Mouse (Mus musculus) cerebellum, adult 11-12 months (tissue): ENCODE measurements around the gene Brinp3.

Source experiments
- DNase-seq: peaks from one replicate; pipeline ENCODE4 v3.0.0; 2022

Brinp3 gene

DNA sequence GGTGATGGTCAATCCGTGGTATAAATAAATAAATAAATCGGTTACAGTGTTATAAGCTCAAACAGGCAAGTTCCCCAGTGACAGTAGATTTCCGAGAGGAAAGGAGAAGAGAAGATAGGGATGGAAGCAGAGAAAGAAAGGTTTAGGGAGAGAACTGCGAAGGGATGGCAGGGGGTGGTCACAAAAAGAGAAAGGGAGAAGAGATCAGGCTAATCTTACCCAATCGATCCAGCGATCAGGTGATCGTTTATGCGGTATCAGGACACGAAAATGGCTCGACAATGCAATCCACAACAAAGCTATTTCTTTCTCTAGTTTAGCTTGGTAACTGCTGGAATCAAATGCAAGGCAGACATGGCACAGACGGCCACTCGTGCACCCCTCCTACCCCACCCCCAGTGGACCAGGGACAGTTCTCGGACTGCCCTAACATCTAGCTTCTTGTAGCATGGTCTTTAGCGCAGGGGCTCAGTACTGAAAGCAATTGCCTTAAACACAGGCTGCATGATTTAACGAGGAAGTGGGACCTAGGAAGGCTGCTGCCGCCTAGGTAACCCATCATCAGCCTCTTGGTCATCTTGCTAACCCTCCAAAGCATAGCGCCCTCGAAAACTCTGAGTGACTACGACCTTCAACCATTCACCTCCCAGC, at the start of gene Brinp3:
Gene Brinp3 (plus strand): TSS at position 80 of the 651 bp plus-strand sequence.
- peak; percentile 42 for DNase-seq

DNA sequence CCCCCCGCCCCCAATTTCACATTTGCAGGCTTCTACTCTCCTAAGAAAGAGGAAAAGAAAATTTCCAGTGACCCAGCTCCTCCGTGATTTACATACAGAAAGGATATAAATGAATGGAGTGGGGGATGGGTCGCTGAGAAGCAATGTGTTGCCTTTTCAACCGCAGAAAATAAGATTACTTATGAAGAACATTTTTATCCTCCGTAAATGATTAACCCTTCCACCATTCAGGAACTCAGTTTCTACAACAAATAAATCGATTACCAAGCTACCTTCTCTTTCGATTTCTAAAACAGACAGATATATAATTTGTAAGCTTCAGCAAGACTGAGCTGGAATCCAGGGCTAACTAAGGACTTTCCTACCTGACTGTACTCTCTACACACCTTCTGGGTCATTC, 339 bp upstream of the Brinp3 start:
- DNase-seq = no peak

DNA sequence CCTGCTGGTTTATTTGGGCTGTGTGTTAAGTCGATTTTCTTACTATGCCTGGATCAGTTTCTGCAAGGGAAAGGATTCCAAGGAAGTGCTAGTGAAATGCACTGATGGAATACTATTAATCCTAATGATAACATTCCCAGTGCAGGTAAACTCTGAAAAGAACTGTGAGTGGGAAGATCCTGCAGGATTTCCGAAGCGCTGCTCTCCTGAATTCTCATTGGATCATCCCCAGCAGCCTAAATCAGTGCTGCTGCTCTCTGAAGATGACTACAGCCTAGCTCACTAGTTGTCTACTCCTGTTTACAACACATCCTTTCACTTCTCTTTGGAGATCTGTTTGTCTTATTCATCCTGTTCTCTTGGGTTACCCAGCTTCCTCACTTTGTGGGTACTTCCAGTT, 826 bp downstream of the Brinp3 start:
- peak; percentile 31 for DNase-seq

DNA sequence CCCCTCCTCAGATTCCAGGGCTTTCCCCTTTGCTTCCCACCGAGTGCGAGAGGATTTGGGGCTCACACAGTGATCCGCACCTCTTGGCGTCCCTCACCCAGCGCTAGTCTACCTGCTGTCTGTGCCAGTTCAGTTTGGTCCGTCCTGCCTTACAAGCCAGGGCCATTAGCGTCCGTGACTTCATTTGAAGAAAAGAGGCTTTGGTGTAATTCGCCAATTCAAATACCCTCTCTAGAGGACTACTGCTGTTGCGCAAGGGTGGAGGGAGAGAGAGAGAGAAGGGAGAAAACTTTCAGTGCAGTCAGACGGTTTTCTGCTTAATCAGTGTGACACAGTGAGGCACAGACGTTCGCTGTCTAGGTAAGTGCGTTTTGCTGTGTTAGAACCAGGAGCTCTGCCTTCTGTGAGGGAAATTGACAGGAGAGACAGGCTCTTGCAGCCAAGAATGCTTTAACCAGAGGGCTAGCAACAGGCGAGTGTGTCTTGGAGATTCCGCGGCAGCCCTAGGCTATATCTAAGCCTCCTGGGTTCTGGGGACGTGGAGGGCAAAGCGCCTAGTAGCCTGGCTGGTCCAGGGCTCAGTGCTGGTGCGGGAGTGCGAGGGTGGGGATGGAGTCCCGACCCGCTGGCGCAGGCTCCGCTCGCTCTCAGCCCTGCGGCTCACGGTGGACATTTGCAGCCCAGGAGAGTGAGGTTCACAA, 3.0 kb downstream of the Brinp3 start:
- peak; percentile 68 for DNase-seq

DNA sequence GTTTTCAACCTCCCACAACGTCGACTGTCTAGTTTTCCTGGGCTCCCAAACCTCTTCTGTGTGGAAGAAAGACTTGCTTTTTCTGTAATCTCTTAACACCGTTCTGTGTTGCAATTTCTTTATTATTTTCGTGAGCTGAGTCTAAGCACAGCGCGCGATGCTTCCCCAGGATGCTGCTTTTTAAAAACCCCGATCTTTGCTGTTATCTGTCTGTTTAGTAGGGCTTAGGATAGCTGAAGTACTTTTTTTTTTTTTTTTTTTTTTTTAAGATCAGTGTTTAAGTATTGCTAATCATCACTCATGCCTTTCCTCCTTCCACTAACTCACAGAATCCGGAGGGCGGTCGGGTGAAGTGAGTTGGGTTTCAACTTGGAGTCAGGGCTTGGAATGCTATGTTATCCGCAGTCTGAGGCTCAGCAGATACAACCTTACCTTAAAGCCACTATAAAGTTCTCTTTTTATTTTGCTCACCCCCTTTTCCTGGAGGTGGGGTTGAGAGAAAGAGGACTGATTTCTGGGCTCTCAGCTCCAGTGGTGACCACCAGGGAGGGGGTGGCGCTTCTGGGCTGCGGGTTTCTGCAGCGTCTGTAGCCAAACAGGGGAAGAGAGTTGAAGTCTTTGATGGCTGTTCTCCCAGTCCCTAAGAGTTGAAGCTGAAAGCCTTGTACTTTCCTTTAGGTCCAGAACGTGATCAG, 3.7 kb downstream of the Brinp3 start:
- DNase-seq = peak; percentile 47

DNA sequence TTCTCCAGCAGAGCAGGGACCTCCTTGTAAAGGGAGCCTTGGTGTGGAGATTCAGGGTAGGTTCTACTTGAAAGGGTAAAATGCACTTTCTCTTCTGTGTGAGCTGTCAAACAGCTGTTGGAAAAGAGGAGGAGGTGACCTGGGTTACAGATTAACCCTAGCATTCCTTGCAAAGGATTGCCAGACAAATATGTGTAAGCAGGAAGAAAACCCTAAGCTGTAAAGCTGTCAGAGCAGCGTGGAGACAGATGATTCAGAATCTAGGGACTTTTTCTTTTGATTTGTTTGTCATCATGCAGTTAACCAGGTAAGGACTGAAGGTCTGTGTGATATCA, 4.2 kb downstream of the Brinp3 start:
- DNase-seq = no peak

DNA sequence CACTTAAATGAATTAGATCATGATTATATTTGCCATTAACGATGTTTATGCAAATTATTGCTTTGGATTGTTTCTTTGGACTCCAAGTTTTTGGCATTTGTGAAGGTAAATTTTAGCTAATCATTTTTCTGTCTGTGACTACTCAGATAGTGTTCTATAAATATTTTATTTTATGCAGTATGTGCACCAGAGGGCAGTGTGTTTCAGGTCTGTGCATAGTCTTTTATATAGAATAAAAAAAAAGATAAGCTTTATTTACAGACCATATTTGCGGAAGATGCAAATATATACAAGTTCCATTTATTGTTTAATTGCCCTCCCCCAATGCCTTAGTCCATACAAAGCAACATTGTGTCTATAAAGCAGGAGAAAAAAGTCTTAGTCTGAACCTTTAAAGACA, 20.8 kb downstream of the Brinp3 start:
- DNase-seq = no peak

DNA sequence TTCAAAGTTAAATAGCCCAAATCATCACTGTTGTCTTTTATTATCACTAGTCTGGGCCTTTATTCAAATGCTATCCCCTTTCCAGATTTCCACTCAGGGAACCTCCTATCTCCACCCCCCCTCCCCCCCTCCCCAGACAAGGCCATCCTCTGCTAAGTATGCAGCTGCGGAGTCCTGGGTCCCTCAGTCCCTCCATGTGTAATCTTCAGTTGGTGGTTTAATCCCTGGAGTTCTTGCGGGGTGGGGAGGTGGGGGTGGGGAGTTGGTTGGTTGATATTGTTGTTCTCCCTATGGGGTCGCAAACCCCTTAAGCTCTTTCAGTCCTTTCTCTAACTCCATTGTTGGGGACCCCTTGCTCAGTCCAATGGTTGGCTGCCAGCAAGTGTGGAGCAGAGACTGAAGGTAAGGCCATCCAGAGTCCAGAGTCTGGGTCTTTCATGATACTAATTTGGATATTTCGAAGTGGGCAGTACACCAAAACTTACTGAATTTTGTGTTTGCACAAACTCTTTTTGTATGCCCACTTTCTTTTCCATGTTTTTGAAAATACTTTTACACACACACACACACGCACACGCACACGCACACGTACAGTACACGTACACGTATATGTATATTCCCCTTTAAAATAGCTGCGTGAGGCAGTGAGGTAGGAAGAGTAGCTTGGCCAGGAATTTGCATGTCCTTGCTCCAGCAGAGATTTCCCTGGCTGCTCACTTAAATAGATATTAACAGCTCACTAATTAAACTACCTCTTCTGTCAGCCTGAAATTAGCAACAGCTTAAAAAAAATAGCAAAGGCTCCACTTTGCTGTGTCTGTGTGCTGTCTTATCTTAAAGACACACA, 29.4 kb downstream of the Brinp3 start:
- no peak for DNase-seq

DNA sequence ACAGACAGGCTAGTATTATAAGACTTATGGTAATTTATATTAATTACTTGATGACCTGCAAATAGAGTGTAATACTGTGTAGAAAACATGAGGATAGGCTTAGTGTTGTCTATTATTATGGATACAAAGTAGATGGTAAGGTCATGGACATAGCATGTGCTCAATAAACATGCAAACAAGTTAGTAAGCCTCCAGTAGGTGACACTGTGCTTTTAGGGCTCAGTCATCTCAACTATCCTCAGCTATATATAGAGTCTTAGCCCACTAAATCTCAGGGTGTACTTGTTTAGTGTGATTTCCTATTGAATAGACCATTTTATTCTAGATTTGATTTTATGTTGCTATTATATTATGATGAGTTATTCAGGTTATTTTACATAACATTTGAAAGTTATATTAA, 34.0 kb downstream of the Brinp3 start:
- DNase-seq = no peak

DNA sequence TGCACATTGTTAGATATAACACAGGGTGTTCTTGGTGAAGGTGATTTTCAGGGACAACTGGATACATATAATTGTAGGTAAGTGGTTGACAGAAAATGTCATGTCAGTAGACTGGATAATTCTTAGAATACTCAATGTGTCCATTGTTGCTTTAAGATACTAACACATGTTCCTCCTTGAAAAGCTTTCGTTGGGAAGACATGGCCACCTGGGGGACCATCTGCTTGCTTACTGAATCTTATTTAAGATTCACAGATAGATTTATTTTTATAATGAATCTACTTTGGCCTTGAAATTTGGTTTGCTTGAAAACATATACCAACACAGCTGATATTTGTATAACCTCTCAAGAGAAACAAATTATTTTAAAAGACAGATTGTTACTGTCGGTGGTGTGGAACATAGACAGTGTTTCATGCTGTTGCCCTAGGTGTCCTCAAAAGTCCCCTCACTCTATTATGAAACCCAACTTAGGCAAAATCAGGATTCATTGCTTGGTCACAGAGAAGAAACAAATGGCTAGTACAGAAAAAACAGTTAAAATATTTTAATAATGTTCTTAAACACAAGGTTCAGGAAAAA, 52.4 kb downstream of the Brinp3 start:
- DNase-seq = no peak

DNA sequence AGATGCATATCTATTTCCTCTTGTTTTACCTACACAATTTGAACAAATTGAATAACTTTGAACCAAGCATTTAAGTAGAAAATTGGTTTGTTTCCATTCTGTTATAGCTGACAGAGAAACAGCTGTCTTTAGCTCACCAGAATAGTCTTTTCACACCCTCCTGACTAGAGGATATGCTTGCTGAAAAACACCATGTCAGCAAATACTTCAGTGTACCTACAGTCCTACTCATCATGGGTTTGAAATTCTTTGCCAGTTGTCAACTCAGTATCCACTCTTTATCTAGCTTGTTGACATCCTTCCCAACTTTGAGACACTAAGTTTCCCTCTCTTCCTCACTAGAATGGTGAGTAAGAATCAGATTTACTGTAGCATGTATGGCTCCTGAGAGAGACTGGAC, 62.4 kb downstream of the Brinp3 start:
- DNase-seq = no peak

DNA sequence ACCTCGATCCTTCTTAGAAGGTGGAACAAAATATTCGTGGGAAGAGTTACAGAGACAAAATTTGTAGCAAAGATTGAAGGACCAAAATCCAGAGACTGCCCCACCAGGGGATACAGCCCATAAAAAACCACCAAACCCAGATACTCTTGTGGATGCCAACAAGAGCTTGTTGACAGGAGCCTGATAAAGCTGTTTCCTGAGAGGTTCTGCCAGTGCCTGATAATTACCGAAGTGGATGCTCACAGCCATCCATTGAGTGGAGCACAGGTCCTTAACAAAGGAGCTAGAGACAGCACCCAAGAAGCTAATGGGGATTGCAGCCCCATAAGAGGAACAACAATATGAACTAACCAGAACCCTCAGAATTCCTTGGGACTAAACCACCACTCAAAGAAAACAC, 67.6 kb downstream of the Brinp3 start:
- DNase-seq = no peak

DNA sequence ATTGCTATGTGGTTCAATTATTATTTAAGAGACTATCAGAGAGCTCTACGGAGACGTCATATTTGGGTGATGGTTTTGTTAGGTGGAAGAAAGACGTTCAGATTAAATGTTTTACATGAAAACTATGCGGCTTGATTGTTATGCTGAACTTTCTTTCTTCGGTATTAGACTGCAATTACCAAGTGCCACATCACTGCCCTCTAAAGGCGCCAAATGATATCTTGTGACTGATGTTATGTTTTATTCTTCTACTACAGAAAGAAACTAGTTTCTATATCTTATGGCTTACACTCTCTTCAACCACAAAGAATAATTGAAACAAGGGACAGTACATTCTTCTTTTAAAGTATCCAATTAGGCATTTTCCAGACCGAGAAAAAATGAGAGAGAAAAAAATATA, 89.6 kb downstream of the Brinp3 start:
- no peak for DNase-seq

DNA sequence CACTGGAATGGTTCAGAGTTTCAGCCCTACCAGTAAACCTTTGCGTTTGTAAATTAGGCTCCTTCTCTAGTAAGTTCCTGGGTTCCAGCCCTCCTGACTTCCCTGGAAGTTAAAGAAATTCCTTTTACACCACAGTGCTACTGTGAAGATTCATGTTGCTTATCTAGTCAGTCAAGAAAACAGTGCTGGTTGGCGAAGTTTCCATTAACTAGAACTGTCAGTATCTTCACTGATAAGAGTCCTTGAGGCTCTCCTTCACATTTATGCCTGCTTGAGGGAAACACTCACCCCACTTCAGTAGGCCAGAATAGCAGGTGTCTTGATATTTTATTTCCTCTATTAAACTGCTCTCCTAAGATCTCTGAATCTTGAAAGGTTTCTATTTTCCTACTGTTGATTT, 138.3 kb downstream of the Brinp3 start:
- no peak for DNase-seq

DNA sequence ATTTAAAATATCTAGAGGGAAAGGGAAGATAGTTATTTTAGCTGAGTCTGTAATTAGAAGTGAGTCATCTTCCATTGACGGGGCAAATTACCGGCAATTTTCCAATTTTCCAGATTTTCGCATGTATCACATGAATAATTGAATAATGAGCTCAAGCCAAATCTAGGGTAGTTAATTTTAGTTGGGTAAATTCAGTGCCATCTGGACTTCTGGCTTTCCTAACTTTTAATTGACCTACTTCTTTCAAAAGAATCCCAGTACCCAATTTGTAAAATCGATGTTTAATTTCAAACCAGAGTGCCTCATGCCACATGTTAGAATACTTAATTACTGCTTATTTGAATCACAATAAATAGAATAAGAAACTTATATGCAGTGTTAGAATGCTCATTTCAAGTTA, 162.7 kb downstream of the Brinp3 start:
- no peak for DNase-seq

DNA sequence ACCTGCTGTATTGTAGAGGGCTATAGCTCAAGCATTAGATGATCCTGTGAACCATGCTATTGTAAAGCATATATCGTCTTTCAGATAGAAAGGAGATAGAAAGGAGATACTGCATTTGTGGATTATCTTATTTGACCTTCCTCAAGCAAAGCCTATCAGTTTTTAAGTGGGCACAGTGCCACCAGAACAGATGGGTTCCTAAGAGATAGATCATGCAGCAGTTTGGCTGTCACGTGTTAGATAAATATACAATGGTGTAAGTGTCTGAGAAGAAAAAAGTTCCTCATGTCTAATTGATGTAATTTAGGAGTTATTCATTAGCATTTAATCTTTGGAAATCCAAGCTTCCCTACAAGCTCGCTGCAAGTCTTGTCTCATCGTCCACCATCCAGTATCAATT, 206.2 kb downstream of the Brinp3 start:
- DNase-seq = no peak

DNA sequence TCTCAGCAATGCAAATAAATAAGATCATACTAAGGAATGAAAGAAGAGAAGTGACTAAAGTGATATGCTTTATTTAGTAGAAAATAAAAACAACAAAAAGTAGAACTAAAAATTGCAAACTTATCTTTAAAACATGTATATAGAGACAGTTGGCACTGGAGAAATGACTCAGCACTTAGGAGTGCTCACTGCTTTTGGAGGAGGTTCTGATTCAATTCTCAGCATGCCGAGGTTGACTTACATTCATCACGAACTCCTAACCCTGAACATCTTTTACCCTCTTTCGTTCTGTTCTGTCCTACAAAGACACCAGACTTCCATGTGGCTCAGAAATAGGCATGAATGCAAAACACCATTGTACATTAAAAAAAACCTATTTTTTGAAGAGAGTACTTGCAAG, 225.0 kb downstream of the Brinp3 start:
- no peak for DNase-seq

DNA sequence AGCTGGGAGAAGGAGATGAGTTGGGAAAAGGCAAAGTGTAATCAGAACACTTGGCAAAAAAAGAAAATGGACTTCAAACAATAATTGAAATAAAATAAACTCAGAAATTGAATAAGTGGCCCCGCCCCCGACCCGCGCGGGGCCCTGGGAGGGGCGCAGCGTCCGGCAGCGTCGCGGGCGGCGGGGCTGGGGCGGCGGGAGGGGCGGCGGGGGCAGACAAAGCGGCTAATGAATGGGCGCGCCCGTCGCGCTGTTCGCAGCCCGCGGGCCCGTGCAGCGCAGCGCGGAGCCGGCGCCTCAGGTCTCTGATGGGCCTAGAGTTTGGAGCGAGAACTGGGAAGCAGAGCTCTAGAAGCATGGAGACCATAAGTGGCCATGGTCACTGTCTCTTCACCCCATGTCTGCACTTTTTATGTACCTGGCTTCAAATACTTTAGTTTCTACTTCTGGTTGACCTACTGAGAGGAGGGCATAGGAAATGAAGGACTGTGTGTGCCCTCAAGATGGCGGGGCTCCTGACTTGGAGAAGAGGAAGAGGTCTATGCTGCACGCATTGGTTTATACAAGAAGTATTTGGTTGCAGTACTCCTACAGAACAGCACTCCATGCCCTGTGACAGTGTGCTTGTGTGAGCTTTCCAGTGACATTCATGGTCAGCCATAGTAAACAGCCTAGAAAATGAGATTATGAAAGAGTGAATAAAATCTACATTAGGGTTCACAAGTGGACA, 230.4 kb downstream of the Brinp3 start:
- DNase-seq = peak; percentile 6

DNA sequence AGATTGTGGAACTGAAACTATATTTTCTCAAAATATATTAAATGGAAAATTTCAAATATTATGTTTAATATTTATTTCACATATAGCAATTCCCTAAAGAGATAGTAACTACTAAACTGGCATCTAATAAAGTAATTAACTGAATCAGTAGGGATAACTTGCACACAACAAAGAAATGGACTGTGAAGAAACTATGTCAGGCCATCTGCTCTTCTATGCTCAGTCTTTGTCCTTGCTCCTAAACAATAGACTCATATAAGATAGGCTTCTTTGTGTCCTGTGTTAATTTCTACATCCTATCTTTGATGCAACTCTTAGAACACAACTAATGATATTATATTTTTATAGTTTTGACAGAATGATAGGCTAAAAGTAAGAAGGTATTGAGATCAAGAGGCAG, 256.5 kb downstream of the Brinp3 start:
- no peak for DNase-seq

DNA sequence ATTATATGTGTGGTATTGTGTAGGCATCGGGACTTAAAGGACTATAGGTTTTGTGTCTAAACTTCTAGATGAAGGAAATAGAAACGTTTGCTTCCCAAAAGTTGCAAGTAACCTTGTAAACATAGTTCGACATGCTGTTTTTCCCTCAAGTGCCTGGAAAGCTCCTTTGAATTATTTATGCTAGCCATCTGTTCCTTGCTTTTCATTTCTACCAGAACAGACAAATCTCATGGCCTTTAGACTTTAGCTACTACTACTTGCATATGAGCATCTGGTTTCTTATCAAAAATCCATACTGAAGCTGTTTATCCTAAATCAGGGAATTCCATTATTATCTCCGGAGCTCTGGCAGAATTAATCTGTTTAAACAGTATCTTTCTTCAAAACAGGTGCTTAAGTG, 288.7 kb downstream of the Brinp3 start:
- DNase-seq = no peak

DNA sequence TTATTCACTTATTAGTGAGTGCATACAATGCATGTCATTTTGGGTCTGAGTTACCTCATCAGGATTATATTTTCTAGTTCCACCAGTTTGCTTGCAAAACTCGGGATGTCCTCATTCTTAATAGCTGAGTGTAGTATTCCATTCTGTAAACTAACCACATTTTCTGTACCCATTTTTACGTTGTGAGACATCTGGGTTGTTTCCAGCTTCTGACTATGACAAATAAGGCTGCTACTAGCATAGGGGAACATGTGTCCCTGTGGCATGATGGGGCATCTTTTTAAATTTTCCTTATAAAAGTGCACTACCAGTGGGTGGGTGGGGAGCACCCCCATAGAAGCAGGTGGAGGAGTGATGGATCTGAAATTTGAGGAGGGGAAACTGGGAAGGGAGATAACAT, 292.7 kb downstream of the Brinp3 start:
- DNase-seq = no peak

DNA sequence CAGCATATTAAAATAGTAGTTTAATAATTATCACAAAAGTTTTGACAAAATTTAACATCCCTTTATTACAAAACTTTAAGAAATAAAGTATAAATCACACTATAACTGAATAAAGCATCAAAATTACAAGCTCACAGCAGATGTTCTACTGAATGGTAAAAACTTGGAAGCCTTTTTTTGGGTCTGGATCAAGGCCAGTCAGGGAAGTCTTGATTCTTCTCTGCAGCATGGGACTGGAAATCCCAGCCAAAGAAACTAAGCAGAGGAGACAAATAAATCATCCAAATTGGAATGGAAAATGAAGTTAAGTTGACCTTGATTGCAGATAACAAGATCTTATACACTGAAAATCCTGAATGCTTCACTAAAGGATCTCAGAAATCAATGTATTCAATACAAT, 298.3 kb downstream of the Brinp3 start:
- DNase-seq = no peak
